Mouse (Mus musculus) neural tube, embryonic 15.5 days (tissue): ENCODE data around the gene E030025P04Rik. TPM values are rescaled to one million over a fixed set of nuclear protein-coding genes. Genes with fewer than 3 reads are reported as not detected.
A peak's percentile ranks its signal among the peaks of the same experiment; 100 is the strongest.

Experiments used
- ATAC-seq: fragments of 200-750 bp; cut with Nextera tagmentation; 2 replicates; pipeline ENCODE4 v1.8.0; 2017; ENCODE audit warnings: mild to moderate bottlenecking, moderate TSS enrichment, moderate library complexity; ENCODE audit not compliant: low FRiP score
- H3K27ac ChIP-seq: fragments of 300-500 bp; sonication (generic); replicated peaks from 2 replicates; pipeline ENCODE4 v1.5.1; 2015; ENCODE audit warnings: mild to moderate bottlenecking, inconsistent platforms
- H3K27me3 ChIP-seq: fragments of 300-500 bp; sonication (generic); replicated peaks from 2 replicates; pipeline ENCODE4 v1.6.1; 2015; ENCODE audit warnings: inconsistent platforms
- H3K36me3 ChIP-seq: fragments of 300-500 bp; sonication (generic); 2 replicates; pipeline ENCODE4 v1.6.1; 2015; ENCODE audit warnings: inconsistent platforms
- H3K4me1 ChIP-seq: fragments of 300-500 bp; sonication (generic); 2 replicates; pipeline ENCODE4 v1.6.1; 2015; ENCODE audit warnings: inconsistent platforms
- H3K4me2 ChIP-seq: fragments of 300-500 bp; sonication (generic); 2 replicates; pipeline ENCODE4 v1.6.1; 2015; ENCODE audit warnings: inconsistent platforms, mild to moderate bottlenecking, moderate library complexity
- H3K4me3 ChIP-seq: fragments of 300-500 bp; sonication (generic); replicated peaks from 2 replicates; pipeline ENCODE4 v1.5.1; 2015; ENCODE audit warnings: mild to moderate bottlenecking, inconsistent platforms
- H3K9ac ChIP-seq: fragments of 300-500 bp; sonication (generic); replicated peaks from 2 replicates; pipeline ENCODE4 v1.6.1; 2015; ENCODE audit warnings: mild to moderate bottlenecking, inconsistent platforms
- H3K9me3 ChIP-seq: fragments of 300-500 bp; sonication (generic); replicated peaks from 2 replicates; pipeline ENCODE4 v1.6.1; 2016; ENCODE audit warnings: inconsistent platforms
- WGBS: fragments of 180-500 bp; shearing (Covaris S2); methylation state at CpG from one replicate; pipeline ENCODE4 v1.1.7; 2015; ENCODE audit warnings: mixed read lengths; 5-methylcytosine and 5-hydroxymethylcytosine counted together
- polyA plus RNA-seq: library from polyadenylated mRNA; unstranded; fragments of >200 nt; fragmentation: Nextera tagmentation; extraction: Ambion mirVana; gene quantifications from 2 replicates; pipeline ENCODE4 v1.2.1, GENCODE M21; 2015

Gene E030025P04Rik
- polyA plus RNA-seq, 1 experiment from 2014 or later, result not detected

- no peaks in the 10 kb centered on the region for H3K27me3 ChIP-seq
- H3K4me3 ChIP-seq, result no peak overlapping the region
- 25% methylated on average over 7 of the region's 7 CpGs for WGBS
- no peak overlapping the region for H3K9ac ChIP-seq
- H3K4me1 ChIP-seq, result peaks cover 15% of the 10 kb centered on the region
- H3K27ac ChIP-seq, result peak overlapping the region; percentile 14; the same call in 1 of the 2 replicates
- no peaks in the 10 kb centered on the region for H3K36me3 ChIP-seq
- H3K9me3 ChIP-seq, result no peaks in the 10 kb centered on the region
- no peak for ATAC-seq
- no peak overlapping the region for H3K4me2 ChIP-seq
These were observed 747 bp upstream of the E030025P04Rik start for GRCm38 (mm10) chr11:109144890-109145341.

- no peak for ATAC-seq
- no peak overlapping the region for H3K4me2 ChIP-seq
- 73% methylated on average over 7 of the region's 7 CpGs for WGBS
These were observed 17.7 kb downstream of the E030025P04Rik start for GRCm38 (mm10) chr11:109126482-109126881.

GRCm38 (mm10) chr11:109125451-109125850, 18.7 kb downstream of the E030025P04Rik start:
- Histone ChIP-seq H3K9me3 (no peaks in the 10 kb centered on the region; the same call in 1 of the 2 replicates), H3K4me3 (no peak overlapping the region), H3K4me1 (no peaks in the 10 kb centered on the region), H3K27ac (no peak overlapping the region), H3K9ac (no peak overlapping the region), H3K27me3 (no peaks in the 10 kb centered on the region), H3K4me2 (no peak overlapping the region), H3K36me3 (no peaks in the 10 kb centered on the region)
- ATAC-seq, result no peak
- 77% methylated on average over 5 of the region's 5 CpGs for WGBS

More at GRCm38 (mm10) chr11:109126482-109126881, 17.7 kb downstream of the E030025P04Rik start:
- H3K27ac ChIP-seq, result no peak overlapping the region
- H3K4me3 ChIP-seq, result no peak overlapping the region
- H3K9me3 ChIP-seq, result no peaks in the 10 kb centered on the region; the same call in 1 of the 2 replicates
- no peak overlapping the region for H3K9ac ChIP-seq
- H3K27me3 ChIP-seq, result no peaks in the 10 kb centered on the region
- no peaks in the 10 kb centered on the region for H3K36me3 ChIP-seq
- H3K4me1 ChIP-seq, result no peaks in the 10 kb centered on the region

DNA sequence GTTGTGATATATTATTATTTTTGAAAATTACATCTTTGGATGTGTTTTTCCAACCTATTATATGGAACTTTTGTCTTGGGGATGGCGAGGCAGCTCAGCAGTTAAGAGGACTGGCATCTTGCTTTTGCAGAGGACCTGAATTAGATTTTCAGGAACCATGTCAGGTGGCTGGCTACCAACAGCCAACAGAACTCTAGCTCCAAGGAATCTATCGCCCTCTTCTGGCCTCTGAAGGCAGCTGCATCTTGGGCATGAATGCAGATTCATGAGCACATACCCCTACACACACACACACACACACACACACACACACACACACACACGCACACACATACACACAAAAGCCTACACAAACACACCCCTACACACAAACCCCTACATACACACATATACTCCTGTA, 19.9 kb downstream of the E030025P04Rik start:
- H3K9ac ChIP-seq, result no peak overlapping the region
- no peaks in the 10 kb centered on the region for H3K36me3 ChIP-seq
- no peak for ATAC-seq
- 52% methylated on average over 3 of the region's 3 CpGs for WGBS
- no peak overlapping the region for H3K4me3 ChIP-seq
- H3K27ac ChIP-seq, result no peak overlapping the region
- H3K9me3 ChIP-seq, result no peaks in the 10 kb centered on the region
- H3K4me2 ChIP-seq, result no peak overlapping the region
- H3K27me3 ChIP-seq, result no peaks in the 10 kb centered on the region
- H3K4me1 ChIP-seq, result no peaks in the 10 kb centered on the region

DNA sequence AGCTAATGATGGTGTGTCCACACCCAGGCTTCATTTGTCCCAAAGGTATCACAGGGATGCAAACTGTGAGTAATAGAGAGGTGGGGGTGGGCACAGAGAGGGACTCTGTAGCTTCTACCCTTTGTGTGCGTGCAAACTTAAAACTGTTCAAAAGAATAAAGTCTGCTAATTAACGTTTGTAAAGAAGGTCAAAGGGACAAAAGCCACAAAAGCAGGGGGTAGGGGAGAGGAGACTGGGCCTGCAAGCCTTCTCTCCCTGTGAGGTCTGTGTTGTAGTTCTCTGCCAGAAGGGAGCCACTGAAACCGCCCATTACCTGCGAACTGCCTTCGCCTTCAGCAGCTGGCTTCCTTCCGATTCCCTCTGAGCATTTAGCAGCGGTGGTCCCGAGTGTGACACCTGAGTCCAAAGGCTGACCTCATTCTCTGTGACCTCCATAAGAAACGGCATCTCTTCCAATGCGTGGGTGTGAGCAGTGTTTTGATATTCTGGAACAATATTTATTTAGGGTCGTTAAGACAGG, 34.3 kb downstream of the E030025P04Rik start:
- no peak overlapping the region for H3K27ac ChIP-seq
- ATAC-seq, result no peak
- no peak overlapping the region for H3K4me2 ChIP-seq
- H3K9ac ChIP-seq, result no peak overlapping the region
- H3K27me3 ChIP-seq, result no peaks in the 10 kb centered on the region
- H3K4me3 ChIP-seq, result no peak overlapping the region
- H3K36me3 ChIP-seq, result no peaks in the 10 kb centered on the region
- no peaks in the 10 kb centered on the region for H3K9me3 ChIP-seq
- WGBS, result 27% methylated on average over 11 of the region's 11 CpGs
- peaks cover 18% of the 10 kb centered on the region for H3K4me1 ChIP-seq

GRCm38 (mm10) chr11:109109056-109109455, 35.1 kb downstream of the E030025P04Rik start:
- Histone ChIP-seq H3K36me3 (no peaks in the 10 kb centered on the region), H3K27me3 (no peaks in the 10 kb centered on the region), H3K9ac (no peak overlapping the region), H3K27ac (no peak overlapping the region), H3K4me3 (no peak overlapping the region), H3K4me2 (no peak overlapping the region), H3K4me1 (peaks cover 18% of the 10 kb centered on the region), H3K9me3 (no peaks in the 10 kb centered on the region)
- ATAC-seq, result no peak

DNA sequence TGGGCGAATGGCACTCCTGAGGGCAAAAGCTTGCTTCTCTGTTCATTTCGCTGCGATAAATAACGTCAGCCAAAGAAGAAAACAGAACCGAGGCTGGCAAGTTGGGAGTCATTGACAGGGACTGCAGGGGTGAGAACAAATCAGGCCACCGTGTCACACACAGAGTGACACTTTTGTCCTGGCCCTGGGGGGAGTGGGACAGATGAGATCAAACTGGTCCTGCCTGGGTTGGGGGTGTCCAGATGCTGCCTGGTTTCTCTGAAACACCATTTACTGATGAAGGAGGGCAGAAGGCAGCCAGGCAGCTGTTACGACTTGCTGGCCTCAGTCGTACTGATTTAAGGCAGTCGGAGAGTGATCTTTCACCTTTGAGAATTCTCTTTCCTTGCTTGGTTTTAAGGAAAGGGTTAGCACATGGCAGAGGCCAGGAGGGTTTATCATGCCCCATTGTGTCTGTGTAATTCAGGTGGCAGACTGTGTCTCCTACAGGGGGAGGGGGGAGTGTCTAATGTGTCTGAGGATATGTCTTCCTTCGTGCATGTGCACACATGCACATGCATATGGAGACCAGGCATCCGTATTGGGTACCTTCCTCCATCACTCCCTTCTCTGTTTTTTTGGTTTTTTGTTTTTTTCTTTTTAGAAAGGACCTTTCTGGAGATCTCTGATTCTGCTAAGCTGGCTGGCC, 36.5 kb downstream of the E030025P04Rik start:
- 15% methylated on average over 11 of the region's 11 CpGs for WGBS
- Histone ChIP-seq H3K4me2 (no peak overlapping the region), H3K4me3 (no peak overlapping the region), H3K9ac (no peak overlapping the region), H3K9me3 (no peaks in the 10 kb centered on the region), H3K36me3 (no peaks in the 10 kb centered on the region), H3K4me1 (peaks cover 18% of the 10 kb centered on the region), H3K27me3 (no peaks in the 10 kb centered on the region), H3K27ac (peak overlapping the region; percentile 54)
- ATAC-seq, result 0 out of 2 replicates have a peak, but pooled peaks have one; percentile 30

DNA sequence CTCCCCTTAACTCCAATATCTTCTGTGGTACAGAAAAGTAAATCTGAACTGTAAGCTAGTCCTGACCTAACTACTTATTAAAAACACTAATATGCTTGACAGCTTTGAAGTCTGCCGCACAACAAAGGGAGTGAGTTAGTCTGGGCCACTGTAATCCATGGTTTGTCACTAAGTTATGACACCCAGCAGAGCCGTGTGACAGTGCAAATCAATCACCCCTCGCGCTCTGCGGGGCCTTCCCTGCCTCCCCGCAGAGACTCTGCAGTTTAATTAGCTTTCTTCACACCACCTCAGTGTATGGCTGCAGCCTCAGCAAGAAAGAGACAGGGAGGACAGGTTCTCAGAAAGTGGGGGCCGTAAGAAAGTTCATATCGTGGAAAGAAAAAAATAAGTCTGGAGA, 37.4 kb downstream of the E030025P04Rik start:
- ATAC-seq, result peak; percentile 78
- no peaks in the 10 kb centered on the region for H3K9me3 ChIP-seq

DNA sequence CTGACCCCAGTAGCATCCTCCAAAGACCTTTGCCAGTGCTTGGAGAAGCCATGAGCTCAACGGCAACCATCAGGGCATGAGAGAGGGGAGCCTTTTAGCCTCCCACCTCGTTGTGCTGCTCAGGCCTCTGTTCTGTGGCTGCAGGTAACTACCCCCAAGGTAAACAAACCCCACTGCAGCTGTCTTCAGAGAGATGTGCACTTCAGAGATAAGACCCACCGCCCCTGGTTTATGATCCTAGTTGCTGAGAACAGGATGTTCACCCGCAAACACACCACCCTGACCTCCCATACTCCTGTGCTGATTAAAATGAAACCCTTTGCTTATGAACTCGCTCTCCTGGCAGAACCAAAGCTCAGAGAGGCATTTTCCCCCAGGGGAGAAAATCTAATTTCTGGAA, 38.0 kb downstream of the E030025P04Rik start:
- Histone ChIP-seq H3K4me1 (peaks cover 18% of the 10 kb centered on the region), H3K27me3 (no peaks in the 10 kb centered on the region), H3K27ac (peak overlapping the region; percentile 66), H3K4me3 (no peak overlapping the region), H3K4me2 (no peak overlapping the region), H3K9me3 (no peaks in the 10 kb centered on the region), H3K9ac (no peak overlapping the region), H3K36me3 (no peaks in the 10 kb centered on the region)
- peak; percentile 23; the same call in 1 of the 2 replicates for ATAC-seq
- 21% methylated on average over 5 of the region's 5 CpGs for WGBS

More for the DNA sequence above, 37.4 kb downstream of the E030025P04Rik start:
- Histone ChIP-seq H3K27ac (peak overlapping the region; percentile 54), H3K4me3 (no peak overlapping the region), H3K9ac (no peak overlapping the region), H3K36me3 (no peaks in the 10 kb centered on the region), H3K4me2 (no peak overlapping the region), H3K4me1 (peaks cover 18% of the 10 kb centered on the region), H3K27me3 (no peaks in the 10 kb centered on the region)
- 4% methylated on average over 8 of the region's 8 CpGs for WGBS

GRCm38 (mm10) chr11:109103386-109103785, 40.8 kb downstream of the E030025P04Rik start:
- no peaks in the 10 kb centered on the region for H3K27me3 ChIP-seq
- no peaks in the 10 kb centered on the region for H3K36me3 ChIP-seq
- H3K9ac ChIP-seq, result no peak overlapping the region
- H3K9me3 ChIP-seq, result no peaks in the 10 kb centered on the region
- WGBS, result 97% methylated on average over 3 of the region's 3 CpGs
- no peak overlapping the region for H3K4me3 ChIP-seq
- H3K4me1 ChIP-seq, result peaks cover 27% of the 10 kb centered on the region
- no peak for ATAC-seq
- no peak overlapping the region for H3K27ac ChIP-seq
- H3K4me2 ChIP-seq, result no peak overlapping the region

- no peak overlapping the region for H3K27ac ChIP-seq
- 91% methylated on average over 8 of the region's 8 CpGs for WGBS
- H3K4me1 ChIP-seq, result peaks cover 32% of the 10 kb centered on the region
- no peak overlapping the region for H3K4me2 ChIP-seq
- no peaks in the 10 kb centered on the region for H3K36me3 ChIP-seq
- H3K9ac ChIP-seq, result no peak overlapping the region
- H3K27me3 ChIP-seq, result no peaks in the 10 kb centered on the region
- no peak overlapping the region for H3K4me3 ChIP-seq
- H3K9me3 ChIP-seq, result no peaks in the 10 kb centered on the region
- no peak for ATAC-seq
These were observed 41.5 kb downstream of the E030025P04Rik start for GRCm38 (mm10) chr11:109102646-109103045.

GRCm38 (mm10) chr11:109100266-109100665, 43.9 kb downstream of the E030025P04Rik start:
- Histone ChIP-seq H3K4me3 (no peak overlapping the region), H3K9ac (no peak overlapping the region), H3K4me2 (no peak overlapping the region), H3K9me3 (no peaks in the 10 kb centered on the region), H3K36me3 (no peaks in the 10 kb centered on the region), H3K27me3 (no peaks in the 10 kb centered on the region), H3K27ac (no peak overlapping the region), H3K4me1 (peaks cover 16% of the 10 kb centered on the region)
- no peak for ATAC-seq
- WGBS, result 84% methylated on average over 6 of the region's 6 CpGs
